Mouse (Mus musculus) cortical plate, adult 2 months (tissue): ENCODE data around the gene Pip4k2b. TPM values are rescaled to one million over a fixed set of nuclear protein-coding genes. Genes with fewer than 3 reads are reported as not detected.
A peak's percentile ranks its signal among the peaks of the same experiment; 100 is the strongest.
"Not testable (repeated sequence)": the region's sequence is repeated elsewhere in the genome, so short reads cannot be mapped to it uniquely, and the experiment has no call there.

Experiments used
- H3K27ac ChIP-seq: fragments of 200-500 bp; 2 replicates; pipeline ENCODE4 v1.5.1; 2012; ENCODE audit warnings: low read length, control low read depth, inconsistent platforms; ENCODE audit not compliant: insufficient read depth
- H3K4me1 ChIP-seq: fragments of 200-500 bp; 2 replicates; pipeline ENCODE4 v1.6.1; 2011; ENCODE audit warnings: low read length; ENCODE audit not compliant: control insufficient read depth, insufficient read depth
- H3K4me3 ChIP-seq: fragments of 200-500 bp; 2 replicates; pipeline ENCODE4 v1.5.1; 2011; ENCODE audit warnings: mild to moderate bottlenecking, low read length, control low read depth; ENCODE audit not compliant: insufficient read depth
- CTCF ChIP-seq: fragments of 200-500 bp; IDR thresholded peaks from 2 replicates; pipeline ENCODE4 v1.5.1; 2011; ENCODE audit warnings: mild to moderate bottlenecking, control low read depth, low read length; ENCODE audit not compliant: insufficient read depth; ENCODE audit errors: extremely low read depth
- POLR2A ChIP-seq: fragments of 200-500 bp; IDR thresholded peaks from 2 replicates; pipeline ENCODE4 v1.6.1; 2011; ENCODE audit warnings: mild to moderate bottlenecking, low read length, control low read depth; ENCODE audit not compliant: insufficient read depth; ENCODE audit errors: extremely low read depth
- polyA plus RNA-seq: library from polyadenylated mRNA; depleted of rRNA; stranded (reverse); fragments of >200 nt; gene quantifications from 2 replicates; pipeline ENCODE4 v1.2.3, GENCODE M21; 2012

Pip4k2b gene
- polyA plus RNA-seq, 1 experiment = 64.7 TPM

DNA sequence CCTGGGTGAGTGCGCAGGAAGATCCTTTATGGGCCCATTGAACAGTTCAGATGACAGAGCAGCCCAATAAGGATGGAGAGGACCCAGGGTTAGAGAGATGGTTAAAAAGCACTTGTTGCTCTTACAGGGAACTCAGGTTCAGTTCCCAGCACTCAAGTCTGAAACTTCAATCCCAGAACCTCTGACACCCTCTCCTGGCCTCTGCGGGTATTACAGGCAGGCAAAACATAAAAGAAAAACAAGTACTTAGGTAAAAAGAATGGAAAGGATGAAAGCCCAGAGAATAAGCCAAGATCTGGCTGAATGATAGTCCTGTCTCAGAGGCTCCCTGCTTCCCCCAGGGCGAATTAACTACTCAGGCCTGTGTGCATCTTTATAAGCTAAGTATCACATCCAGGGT is 5.3 kb downstream of the Pip4k2b start:
- peaks cover 11% of the 10 kb centered on the region for H3K4me1 ChIP-seq
- TF ChIP-seq CTCF (no peak), POLR2A (no peak)
- no peak overlapping the region for H3K27ac ChIP-seq
- no peak overlapping the region for H3K4me3 ChIP-seq

GRCm38 (mm10) chr11:97738703-97739102 is 5.8 kb downstream of the Pip4k2b start:
- H3K4me1 ChIP-seq = peaks cover 11% of the 10 kb centered on the region
- TF ChIP-seq CTCF (0 out of 2 replicates have a peak, but pooled peaks have one; percentile 15), POLR2A (no peak)
- H3K27ac ChIP-seq = no peak overlapping the region
- H3K4me3 ChIP-seq = no peak overlapping the region

DNA sequence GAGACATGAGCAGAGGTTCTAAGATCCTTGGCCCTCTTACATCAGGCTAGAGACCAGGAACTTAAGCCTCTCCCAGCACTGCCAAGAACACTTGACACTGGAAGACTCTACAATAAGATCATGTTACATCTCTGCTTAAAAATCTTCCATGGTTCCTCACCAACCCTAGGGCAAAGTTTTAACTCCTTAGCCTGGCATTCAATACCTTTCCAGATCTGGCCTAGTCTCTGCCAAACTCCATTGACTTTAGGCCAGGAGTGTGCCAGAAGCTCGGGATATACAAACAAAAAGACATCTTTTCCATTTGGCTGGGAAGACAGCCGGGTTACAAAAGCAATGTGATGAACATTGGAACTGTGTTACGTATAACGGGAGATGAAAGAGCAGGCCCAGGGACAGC is 6.9 kb downstream of the Pip4k2b start:
- TF ChIP-seq CTCF (no peak), POLR2A (no peak)
- Histone ChIP-seq H3K27ac (no peak overlapping the region), H3K4me3 (no peak overlapping the region), H3K4me1 (peaks cover 5% of the 10 kb centered on the region)

DNA sequence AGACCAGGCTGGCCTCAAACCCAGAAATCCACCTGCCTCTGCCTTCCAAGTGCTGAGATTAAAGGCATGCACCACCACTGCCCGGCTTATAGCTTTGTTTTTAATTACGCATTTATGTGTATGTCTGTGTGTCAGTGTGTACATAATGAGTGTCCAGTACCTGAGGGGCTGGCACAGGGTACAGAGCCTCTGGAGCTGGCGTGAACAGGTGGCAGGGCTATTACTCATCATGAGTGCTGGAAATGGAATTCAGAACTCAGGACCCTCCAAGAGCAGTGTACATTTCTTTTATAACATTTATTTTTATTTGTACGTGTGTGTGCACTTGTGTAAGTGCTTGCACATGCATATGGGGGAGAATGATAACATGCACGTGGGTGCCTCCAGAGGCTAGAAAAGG is 7.9 kb downstream of the Pip4k2b start:
- TF ChIP-seq POLR2A (no peak), CTCF (no peak)
- peaks cover 5% of the 10 kb centered on the region; the same call in 1 of the 2 replicates for H3K4me1 ChIP-seq

DNA sequence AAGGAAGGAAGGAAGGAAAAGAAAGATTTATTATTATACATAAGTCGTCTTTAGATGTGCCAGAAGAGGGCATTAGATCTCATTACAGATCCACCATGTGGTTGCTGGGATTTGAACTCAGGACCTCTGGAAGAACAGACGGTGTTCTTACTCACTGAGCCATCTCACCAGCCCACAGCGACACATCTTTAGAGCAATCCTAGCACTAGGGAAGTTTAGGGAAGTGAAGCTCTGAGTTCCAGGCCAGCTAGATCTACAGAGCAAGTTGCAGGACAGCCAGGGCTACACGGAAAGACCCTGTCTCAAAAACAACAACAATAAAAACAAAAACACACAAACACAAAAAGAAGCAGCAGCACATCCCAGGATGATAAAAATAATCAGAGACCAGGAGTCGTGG is 9.7 kb downstream of the Pip4k2b start:
- not testable (repeated sequence) for H3K4me3 ChIP-seq, H3K4me1 ChIP-seq, H3K27ac ChIP-seq

More for the DNA sequence above, 7.9 kb downstream of the Pip4k2b start:
- no peak overlapping the region for H3K4me3 ChIP-seq
- no peak overlapping the region for H3K27ac ChIP-seq

DNA sequence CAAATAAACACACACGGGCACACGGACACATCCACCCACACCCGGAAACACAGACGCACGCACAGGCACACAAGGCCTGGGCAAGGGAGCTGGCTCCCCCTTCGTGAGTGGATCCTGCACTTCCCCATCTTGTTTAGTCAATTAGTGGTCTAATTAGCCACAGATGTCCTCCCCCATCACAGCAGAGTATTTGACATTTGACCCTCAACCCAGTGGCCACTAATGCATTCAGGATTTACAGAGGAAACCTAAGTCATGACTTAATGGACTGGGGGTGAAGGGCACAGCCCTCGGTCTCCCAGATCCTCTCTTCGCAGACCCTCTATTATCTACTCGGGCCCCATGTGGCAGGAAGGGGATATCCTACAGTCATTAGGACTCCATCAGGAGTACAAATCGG is 10.8 kb downstream of the Pip4k2b start:
- Histone ChIP-seq H3K4me1 (peaks cover 2% of the 10 kb centered on the region; the same call in 1 of the 2 replicates), H3K27ac (no peak overlapping the region), H3K4me3 (no peak overlapping the region)
- TF ChIP-seq CTCF (no peak), POLR2A (no peak)

- no peak for TF ChIP-seq CTCF
- TF ChIP-seq POLR2A = no peak
- Histone ChIP-seq H3K4me3 (no peak overlapping the region), H3K4me1 (no peaks in the 10 kb centered on the region), H3K27ac (no peak overlapping the region)
Measured at GRCm38 (mm10) chr11:97728730-97729129, 15.8 kb downstream of the Pip4k2b start.

DNA sequence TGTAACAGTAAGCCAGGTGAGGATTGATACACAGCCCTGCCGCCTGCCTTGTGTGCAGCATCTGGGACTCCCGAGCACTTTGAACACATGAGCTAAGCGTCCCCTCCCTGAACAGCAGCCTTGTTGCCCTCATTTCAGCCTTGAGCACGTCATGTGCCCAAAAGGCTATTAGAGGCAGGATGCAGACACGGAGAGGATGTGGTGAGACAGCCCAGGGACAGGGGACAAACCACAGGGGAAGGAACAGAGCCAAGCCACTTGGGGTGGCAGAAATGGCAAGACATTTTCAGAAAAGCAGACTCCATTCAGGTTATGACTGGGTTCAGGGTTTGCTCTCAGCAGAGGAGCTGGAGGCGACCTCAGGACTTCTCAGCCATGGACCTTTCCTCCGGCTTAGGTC is 16.2 kb downstream of the Pip4k2b start:
- no peaks in the 10 kb centered on the region for H3K4me1 ChIP-seq
- H3K4me3 ChIP-seq = no peak overlapping the region
- no peak overlapping the region for H3K27ac ChIP-seq
- TF ChIP-seq CTCF (no peak), POLR2A (no peak)

DNA sequence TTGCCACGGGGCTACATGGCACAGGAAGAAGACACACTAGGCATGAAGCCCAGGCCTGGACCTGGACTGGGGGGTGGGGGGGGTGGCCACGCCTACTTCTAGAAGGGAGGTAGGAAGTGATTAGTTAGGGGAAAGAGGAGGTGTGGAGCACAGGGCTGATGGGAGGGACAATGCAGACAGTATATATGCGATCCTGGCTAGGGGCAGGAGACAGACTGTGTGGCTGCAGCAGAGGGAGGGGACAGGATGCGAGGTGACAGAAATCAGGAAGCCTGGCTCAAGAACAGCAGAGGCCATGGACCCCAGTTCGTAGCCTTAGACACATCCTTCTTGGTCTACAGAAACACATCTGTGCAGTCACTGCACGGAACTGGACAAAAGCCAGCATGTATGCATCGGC is 20.8 kb downstream of the Pip4k2b start:
- TF ChIP-seq POLR2A (no peak), CTCF (no peak)
- Histone ChIP-seq H3K27ac (no peak overlapping the region), H3K4me1 (no peaks in the 10 kb centered on the region), H3K4me3 (no peak overlapping the region)

DNA sequence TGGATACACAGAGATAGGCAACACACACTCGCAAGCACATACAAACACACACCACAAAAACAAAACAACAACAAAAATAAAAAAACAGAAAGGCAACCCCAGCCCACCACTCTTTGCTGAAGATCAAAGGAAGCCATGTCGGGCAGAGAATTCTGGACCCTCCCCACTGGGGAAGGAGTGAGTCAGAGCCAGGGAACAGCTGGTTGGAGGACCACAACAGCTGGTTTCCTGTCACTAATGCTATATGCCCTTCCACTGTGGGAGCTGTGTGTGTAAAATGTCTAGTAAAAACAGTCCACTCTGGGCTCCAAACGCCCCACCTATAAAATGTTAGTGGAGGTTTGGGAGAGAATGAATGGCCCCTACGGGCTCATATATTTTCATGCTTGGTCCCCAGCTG is 23.2 kb downstream of the Pip4k2b start:
- TF ChIP-seq POLR2A (no peak), CTCF (no peak)
- Histone ChIP-seq H3K4me3 (no peak overlapping the region), H3K27ac (no peak overlapping the region), H3K4me1 (no peaks in the 10 kb centered on the region)

- Histone ChIP-seq H3K4me3 (no peak overlapping the region), H3K27ac (no peak overlapping the region), H3K4me1 (no peaks in the 10 kb centered on the region)
- TF ChIP-seq POLR2A = no peak
- no peak for TF ChIP-seq CTCF
Measured at GRCm38 (mm10) chr11:97719041-97719440, 25.5 kb downstream of the Pip4k2b start.
